Mouse (Mus musculus) heart, adult 18-20 months (tissue): ENCODE measurements around the gene Tbccd1. TPM values are rescaled to one million over a fixed set of nuclear protein-coding genes. Genes with fewer than 3 reads are reported as not detected.

ENCODE experiments used
- DNase-seq, 2 experiments: peaks; one replicate each; pipeline ENCODE4 v3.0.0; 2021 to 2022; ENCODE audit warnings: mixed read lengths in 1 of 2
- long read RNA-seq, 2 experiments: library from polyadenylated mRNA; stranded (forward); transcript quantifications; one replicate each; pipeline ENCODE4 v2.0.0; 2021
- total RNA-seq, 2 experiments: library from RNA; stranded (reverse); gene quantifications; 2 replicates each; pipeline ENCODE4 v1.2.3; 2021

Tbccd1 gene
- total RNA-seq, result 10 to 100 TPM; 12.7 to 12.8 TPM
- long read RNA-seq, experiment 1, partial matches to known transcripts, result 3 of 11 reads
- long read RNA-seq, experiment 1, other reads (novel, unspliced or antisense), result 5 of 11 reads
- long read RNA-seq, experiment 2, partial matches to known transcripts, result 0 of 4 reads
- long read RNA-seq, experiment 2, other reads (novel, unspliced or antisense), result 3 of 4 reads

DNA sequence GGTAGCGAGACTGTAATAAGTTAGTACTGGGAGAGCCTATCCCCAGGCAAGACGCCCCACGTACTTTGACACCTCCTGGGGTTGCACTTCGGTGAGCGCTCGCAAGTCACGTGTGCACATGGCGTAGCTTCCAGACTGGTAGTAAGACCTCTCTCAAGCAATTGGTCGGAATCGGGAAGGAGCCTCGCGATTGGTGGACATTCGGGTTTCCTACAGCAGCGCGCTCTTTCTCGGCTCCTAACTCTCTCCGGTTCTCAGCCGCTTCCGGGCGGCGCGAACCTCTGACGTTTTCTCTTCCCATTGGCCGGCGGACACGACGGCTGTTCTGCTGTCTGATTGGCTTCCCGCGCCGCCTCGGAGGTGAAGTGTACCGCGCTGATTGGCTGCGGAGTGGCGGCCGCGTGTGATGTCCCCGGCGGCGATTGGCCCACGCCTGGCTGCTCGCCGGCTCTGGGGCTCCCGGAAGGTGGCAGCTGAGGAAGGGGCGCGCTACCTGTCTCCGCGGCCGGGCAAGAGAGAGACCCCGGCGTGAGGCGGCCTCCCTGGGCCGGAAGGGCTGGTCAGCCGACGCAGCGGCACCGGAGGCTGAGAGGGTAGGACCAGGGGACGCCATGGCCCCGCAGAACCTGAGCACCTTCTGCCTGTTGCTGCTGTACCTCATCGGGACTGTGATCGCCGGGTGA, at the start of gene Tbccd1, which contains the start of gene Dnajb11:
TSS of gene Tbccd1 (minus strand) at position 239 of the 683 bp plus-strand sequence.
TSS of gene Dnajb11 (plus strand) at position 415 of the 683 bp plus-strand sequence.
- peak; percentile 99 to 100 for DNase-seq

DNA sequence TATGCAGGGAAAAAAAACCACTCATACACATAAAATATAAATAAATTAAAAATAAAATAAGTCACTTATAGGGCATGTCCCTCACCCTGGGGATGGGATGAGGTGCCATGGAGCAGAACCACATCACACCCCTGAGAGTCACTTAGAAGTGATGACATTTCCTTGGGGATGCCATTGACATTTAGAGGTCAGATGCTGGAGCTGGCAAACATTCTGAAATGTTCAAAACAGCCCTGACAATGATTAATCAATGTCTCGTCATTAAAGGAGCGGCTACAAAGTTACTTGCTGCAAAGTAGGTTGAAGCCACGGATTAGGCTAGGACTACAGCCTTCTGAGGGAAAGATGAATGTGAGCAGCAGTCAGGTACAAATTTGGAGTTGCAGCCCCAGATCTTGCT, 43.9 kb upstream of the Tbccd1 start:
- DNase-seq, result no peak

DNA sequence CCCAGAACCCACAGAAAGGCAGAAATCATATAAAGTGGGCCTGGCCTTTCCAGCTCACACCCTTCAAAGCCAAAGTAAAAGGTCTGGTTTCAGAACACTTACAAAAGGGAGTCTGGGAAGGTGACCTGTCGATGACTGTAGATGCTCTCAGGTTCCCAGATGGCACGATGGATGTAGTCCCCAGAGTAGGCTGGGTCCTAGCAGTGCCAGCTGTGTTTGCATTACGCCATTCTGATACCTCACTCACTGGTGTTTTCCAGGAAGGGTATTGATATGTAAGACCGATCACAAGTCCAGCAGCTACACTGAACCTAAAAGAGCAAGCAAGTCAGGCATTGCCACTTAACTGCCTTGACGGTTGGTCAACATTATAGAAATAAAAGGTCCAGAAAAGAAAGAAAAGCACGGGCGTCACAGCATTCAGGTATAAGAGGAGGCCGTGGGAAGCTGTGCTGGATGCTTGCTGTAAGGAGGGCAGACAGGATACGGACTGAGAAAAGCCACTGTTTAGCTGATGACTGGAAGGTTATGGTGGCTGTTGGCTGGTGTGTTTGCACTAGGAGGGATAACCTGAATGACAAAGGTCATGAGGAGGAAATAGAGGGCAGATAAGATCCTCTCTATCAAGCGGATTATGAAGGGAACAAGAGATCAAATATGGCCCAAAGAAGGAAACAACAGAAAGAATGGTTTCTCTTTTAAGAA, 42.5 kb upstream of the Tbccd1 start:
- no peak for DNase-seq

DNA sequence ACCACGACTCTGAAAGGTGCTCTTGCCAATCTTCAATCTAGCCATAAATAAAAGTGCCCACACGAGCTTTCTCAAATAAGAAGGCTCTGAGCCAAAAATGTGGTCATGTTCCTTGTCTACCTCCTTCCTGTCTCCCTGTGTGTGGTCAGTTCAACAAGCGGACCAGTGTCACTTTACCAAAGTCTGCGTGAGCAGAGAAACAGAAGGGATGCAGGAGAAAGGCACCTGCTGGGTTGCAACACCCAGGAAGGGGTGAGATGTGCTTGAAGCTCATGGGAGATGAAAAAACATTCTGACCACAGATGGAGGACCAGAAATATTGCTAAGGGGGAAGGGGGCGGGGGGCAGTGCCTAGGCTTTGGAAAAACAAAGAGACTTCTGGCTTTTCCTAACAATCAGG, 41.9 kb upstream of the Tbccd1 start:
- DNase-seq, result no peak

DNA sequence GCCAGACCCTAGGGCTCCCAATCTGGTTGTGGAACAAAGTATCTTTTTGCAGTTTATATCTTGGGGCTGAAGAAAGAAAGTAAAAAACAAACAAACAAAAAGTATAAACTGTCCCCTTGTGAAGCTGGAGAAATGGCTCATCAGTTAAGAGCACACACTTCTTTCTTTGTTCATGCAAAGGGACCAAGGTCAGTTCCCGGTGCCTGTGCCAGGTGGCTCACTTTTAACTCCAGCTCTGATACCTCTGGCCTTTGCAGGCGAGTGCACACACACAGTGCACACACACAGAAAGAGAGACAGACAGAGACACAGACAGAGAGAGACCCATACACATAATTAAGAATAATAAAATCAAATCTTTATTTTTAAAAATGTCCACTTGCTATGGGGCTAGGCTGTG, 39.1 kb upstream of the Tbccd1 start:
- no peak for DNase-seq

DNA sequence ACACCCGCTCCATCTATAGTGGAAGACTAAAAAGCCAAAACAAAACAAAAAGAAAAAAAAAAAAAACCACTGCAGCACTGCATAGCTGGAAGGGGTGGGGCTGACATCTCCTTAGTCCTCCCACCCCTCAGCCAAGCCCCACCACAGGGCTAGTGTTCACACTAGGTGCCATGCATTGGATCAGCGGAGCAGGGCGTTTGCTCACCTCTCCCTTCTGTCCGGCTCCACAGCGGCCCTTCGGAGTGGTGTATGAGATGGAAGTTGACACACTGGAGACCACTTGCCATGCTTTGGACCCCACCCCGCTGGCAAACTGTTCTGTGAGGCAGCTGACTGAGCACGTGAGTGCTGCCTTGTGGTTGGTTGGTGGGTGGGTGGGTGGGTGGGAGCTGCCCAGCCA, 36.6 kb upstream of the Tbccd1 start:
- DNase-seq, result no peak

DNA sequence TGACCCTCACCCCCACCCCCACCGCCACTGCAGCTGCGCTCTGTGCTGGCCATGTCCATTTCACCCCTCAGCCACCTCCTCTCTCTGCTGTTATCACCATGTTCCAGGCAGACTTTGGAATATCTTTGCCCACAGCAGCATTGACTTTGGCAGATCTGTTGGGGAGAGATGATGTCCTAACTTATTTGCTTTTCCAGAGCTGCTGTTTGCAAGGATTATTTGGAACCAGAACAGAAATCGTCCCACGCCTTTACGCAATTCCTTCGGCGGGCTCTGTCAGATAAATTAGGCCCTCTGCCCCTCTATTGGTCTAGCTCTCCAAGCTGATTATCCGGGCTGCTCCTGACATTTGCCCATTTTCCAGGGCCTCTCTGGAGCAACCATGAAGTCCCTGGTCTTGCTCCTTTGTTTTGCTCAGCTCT, 34.3 kb upstream of the Tbccd1 start:
- peak; percentile 32 to 66 for DNase-seq

DNA sequence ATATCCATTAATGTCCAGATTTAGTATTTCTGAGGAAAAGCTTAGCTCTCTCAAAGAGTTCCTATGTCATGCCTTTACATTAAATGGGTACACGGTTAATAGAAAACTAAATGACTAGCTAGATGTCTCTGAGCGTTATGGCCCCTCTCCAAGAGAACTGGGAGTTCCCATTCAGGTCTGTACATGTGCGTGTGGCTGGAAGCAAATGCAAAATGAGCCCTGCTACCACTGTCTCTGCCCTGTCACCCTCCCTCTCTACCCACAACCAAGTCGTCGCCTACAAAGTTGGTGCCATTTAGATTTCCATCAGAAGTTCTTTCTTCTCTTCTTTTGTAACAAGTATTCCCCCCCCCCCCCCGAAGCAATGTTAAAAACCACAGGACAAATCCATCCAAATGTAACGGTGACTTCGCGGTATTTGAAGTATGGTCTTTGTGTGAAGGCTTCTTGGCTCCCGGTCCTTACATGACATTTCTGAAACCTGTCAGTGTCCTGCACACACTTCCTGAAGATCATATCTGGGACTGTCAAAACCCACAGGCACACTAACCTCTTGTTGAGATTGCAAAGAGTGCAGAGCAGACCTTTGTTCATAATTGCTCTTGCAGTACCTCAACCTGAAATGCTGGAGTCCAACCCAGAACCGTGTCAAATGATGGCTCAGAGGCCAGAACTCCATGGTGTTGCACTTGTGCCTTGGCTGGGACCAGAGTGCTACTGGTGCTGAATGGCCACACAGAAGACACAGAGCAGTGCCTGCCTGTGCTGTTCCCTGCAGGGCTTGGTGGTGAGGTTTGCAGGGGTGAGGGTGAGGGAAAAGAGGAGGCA, 33.4 kb upstream of the Tbccd1 start, which contains the start of gene Ahsg:
TSS of gene Ahsg (plus strand) at position 595 of the 828 bp plus-strand sequence.
- DNase-seq, result no peak

DNA sequence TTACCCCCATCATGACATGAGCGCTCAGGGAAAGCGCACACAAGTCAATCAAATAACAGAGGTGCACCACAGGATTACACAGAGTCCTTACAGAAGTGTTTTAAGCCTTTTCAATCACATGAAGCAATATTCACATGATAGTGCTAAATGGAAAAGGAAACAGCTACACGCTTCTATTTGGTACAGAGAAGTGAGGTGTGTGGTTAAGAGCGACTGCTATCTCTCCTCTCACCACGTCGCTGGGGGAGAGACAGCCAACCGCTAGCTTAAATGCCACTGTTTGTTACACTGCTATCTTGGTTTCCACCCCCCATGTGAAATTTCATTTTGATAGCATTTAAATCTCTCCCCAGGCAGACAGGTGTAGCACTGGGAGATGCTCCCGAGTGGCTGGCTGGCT, 32.2 kb upstream of the Tbccd1 start:
- no peak for DNase-seq

DNA sequence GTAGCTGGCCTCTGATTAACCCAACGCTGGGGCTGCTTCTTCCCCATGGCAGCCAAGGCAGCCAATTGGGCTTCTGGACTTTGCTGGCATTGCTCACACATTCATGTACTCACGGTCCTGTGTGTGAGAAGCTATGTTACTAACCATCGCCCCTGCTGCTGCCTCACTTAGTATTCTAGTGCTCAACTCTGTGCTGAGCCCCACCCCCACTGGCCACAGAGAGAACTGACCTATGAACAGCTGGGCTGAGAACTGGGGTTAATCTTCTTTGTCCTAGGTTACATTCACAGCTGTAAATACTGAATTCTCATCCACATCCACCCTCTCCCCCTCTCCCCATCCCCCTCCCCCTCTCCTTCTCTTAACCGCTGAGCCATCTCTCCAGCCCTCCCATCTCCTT, 31.4 kb upstream of the Tbccd1 start:
- DNase-seq, result no peak

DNA sequence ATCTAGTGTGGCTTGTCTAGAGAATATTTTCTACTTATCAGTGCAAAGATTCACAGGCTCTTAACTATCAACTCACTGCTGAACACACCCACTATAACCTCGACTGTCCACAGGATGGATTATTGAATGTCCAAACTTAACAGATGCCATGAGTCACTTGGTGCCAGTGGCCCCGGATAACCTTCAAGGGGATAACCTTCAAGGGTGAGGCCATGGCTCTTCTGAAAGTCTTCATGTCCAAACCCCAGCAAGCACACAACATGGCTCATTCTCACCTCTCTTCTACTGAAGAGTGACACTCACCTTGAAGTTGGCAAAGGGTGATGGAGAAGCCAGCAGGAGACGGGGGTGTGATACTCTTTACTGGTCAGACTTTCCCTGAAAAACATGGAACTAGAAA, 29.3 kb upstream of the Tbccd1 start:
- DNase-seq, result no peak

DNA sequence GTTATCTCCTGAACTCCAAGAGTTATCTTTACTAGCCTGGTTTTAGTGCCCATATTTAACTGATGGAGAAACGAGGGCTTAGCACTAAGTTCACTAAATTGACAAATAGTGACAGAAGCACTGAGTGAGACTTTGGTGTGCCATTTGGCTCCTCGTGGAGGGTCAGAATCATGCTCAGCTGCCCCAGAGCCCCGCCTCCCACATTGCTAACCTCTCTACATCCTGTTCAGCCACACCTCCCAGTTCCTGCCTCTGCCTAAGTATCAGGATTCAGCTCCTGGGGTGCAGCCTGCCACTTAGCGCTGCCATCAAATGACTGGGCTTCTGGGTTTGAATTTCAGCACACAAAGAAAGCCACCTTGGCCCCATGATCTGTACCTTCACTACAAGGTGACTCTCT, 27.9 kb upstream of the Tbccd1 start:
- no peak for DNase-seq

DNA sequence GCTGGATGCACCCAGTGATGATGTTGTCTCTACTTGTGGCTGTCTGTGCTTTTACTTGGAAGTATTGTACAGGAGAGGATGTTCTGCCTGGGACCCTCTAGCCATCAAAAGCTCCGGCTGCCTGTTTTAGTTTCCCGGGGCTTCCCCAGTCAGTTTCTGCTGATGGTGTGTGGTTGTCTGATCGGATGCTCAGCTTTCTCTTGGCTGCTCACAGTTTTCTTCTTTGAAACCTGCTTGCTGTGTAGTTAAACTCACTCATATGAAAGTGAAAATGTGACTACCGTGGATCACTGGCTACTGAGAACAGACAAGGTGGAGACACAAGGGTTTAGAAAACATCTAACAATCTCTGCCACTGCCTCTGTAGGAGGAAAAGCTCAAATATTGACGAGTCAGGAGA, 26.0 kb upstream of the Tbccd1 start:
- no peak for DNase-seq

DNA sequence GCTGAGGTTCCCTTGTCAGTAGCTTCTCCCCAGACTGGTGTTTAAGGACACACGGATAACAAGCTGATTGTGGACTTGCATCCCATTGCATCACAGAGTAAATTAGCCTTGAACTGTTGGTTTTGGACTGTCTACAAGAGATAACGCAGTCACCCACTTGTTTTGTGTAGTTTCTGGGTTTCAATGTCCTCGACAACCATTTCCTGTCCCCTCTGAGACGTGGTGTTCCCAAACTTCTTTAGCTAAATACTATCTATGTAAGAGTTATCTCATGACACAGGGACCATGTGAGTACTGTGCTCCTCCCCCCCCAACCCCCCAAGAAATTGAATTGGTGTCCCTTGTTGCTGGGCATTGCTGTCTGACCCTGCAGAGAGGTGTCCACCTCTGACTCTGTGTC, 24.0 kb upstream of the Tbccd1 start:
- peak; percentile 38 to 60 for DNase-seq

DNA sequence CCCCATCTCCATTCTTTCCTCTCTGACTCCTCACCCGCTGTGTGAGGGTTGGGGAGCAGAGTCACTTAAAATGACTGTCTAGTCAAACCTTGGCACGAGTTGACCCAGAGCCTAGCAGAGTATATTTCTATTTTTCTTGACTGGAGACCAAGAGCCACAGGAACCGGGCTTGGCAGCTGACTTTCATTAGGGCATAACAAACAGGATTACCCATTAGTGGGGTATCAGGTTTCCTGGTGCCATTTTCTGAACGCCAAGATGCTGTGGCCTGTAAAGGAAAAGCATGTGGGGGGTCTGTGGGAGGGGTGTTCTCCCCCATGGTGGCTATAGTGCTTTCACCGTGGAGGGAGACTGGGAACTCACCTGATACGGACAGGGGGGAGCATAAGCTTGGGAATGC, 23.4 kb upstream of the Tbccd1 start:
- DNase-seq, result peak in 1 of 2 experiments; percentile 34

DNA sequence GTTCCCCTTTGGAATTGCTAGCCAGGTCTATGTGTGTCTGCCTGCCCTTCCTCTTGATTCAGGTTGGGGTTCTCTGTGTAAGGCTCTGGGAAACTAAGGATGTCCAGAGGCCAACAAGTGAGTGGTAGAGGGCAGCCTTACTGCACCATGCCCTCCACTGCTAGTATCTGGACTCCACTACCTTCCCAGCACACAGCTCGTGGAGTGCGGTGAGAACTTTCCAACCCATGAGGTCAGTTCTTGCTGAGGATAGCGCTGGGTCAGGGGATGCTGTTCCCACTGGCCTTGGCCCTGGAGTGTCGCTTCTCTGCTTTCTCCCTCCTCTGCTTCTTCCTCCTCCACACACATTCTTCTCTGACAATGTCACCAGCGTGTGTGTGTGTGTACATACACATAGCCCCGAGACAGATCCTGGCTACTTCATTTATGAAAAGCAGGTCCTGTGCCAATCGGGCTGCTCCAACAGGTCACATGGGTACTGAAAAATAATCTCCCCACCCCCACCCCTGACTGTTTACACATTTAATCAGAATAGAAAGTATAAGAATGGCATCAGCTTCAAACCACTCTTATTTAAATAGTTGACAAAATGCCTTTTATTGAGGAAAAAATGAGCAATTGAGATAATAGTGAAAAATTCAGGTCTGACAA, 22.6 kb upstream of the Tbccd1 start:
- no peak for DNase-seq

DNA sequence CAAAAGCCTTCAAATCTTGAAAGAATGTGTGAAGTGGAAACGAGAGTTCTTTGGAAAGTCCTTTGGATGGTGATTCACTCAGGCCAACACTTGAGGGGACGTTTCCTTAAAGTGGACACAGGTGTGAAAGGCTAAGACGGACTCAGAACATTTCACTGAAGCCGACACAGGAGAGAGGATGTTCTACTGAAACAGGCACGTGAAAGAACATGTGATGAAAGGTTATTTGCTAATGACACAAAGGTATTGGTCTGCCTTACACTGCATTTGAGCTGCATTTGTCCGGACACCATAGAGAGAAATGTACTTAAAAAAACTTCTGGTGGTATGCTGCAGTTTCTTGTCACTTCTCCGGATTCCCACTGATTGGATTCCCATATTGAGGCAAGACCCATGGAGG, 21.2 kb upstream of the Tbccd1 start:
- no peak for DNase-seq

DNA sequence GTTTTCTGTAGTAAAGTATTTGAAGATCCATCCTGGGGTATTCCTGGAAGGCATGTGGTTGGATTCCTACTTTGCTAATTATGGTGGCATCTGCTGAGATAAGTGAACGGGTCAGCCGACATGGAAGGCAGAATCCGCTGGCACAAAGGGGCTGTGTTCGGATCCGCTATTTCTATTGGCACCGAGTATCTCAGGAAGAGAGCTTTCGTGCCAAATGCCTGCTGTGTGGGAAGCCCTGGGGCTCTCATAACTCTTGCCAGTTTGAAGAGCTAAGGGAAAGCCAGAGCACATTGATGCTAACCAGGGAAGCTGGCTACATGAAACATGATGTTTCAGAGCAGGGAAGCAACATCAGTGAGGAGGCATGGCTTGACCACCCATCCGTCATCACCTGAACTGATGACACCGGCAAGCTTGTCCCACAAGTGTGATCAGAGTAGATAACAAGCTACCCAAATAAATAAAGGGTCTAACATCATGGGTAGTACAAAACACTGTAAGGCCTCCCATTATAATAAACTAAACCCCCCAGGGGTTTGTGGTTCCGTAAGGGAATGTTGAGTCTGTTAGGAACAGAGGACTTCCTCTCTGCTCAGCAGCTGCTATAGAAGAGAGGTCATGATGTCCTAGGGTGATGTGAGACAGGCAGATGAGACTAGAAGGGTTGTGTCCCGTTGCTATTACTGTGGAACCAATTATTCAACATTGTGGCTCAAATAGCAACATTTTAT, 20.4 kb upstream of the Tbccd1 start:
- peak in 1 of 2 experiments; percentile 15 for DNase-seq

DNA sequence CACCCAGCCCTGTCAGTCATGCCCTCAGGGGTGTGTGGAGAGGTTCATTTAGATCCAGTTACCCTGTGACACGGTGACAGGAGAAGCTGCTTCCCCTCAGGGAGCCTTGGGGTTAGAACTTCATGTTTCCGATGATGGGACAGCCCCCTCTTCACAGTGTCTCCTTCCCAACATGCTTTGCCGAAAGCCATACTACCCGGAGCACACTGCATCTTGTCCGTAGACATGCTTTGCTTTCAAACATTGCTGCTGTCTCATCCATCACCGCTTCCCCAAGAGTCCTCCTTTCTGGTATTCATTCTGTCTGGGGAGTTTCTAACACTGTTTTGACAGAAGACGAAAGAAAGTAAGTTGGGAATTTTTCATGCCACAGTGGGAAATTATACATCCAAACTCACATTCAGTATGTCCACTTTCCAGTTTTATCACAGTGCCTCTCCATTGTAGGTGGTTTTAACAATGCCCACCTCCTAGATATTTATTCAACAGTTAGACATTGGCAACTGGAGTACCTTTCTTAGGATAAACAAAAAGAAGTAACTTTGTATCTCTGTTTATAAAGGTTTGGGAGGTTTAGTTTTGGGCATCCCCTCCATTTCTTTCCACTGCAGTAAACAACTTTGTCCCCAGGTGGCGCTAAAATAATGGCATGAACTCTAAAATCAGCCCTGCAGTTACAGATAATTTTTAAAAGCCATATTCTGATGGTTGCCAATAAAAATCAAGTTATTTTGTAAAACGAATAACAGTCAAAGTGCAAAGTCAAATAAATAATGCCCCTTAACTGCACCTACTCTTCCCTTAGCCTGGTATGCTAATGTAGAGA, 19.0 kb upstream of the Tbccd1 start:
- peak in 1 of 2 experiments; percentile 70 for DNase-seq

DNA sequence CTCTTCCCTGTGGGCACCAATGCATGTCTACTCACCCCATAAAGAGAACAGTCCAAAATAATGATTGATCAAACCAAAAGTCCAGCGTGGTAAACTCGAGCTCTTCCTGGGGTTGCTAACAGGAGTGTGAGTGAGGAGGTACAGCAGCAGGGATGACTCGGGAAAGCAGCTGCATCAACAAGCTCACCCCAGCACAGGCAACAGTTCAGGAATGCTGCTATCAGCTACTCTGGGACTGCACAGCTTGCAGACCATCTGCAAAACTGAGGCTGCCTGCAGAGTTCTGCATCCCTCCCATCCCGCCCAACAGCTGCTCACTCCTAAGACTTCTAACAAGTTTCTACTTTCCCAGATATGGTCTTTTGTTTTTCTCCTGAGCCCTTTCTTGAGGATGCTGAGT, 15.9 kb upstream of the Tbccd1 start:
- peak in 1 of 2 experiments; percentile 17 for DNase-seq
